Mouse (Mus musculus) heart, embryonic 16.5 days (tissue): ENCODE measurements at regions not wholly inside any gene's neighbourhood (a gene's known extent, or its start where the extent isn't known, plus 50 kb on each side); places are given as distances from the start of the nearest gene placed in this dataset.

Experiments
- ATAC-seq: fragments of 200-750 bp; cut with Nextera tagmentation; replicated peaks from 2 replicates; pipeline ENCODE4 v1.8.0; 2017; ENCODE audit warnings: moderate number of reproducible peaks; ENCODE audit not compliant: insufficient read depth, low FRiP score; ENCODE audit errors: extremely low read depth
- H3K27ac ChIP-seq: fragments of 300-500 bp; sonication (generic); 2 replicates; pipeline ENCODE4 v1.5.1; 2014; ENCODE audit warnings: mild to moderate bottlenecking, low read length, control low read depth, moderate library complexity
- H3K27me3 ChIP-seq: fragments of 300-500 bp; sonication (generic); 2 replicates; pipeline ENCODE4 v1.6.1; 2014; ENCODE audit warnings: low read length, mixed read lengths; ENCODE audit not compliant: control insufficient read depth, insufficient read depth
- H3K36me3 ChIP-seq: fragments of 300-500 bp; sonication (generic); 2 replicates; pipeline ENCODE4 v1.6.1; 2014; ENCODE audit not compliant: control insufficient read depth, insufficient read depth
- H3K4me1 ChIP-seq: fragments of 300-500 bp; sonication (generic); 2 replicates; pipeline ENCODE4 v1.6.1; 2014; ENCODE audit warnings: low read length, mixed read lengths; ENCODE audit not compliant: control insufficient read depth, insufficient read depth
- H3K4me2 ChIP-seq: fragments of 300-500 bp; sonication (generic); 2 replicates; pipeline ENCODE4 v1.6.1; 2014; ENCODE audit warnings: low read depth, mild to moderate bottlenecking, control low read depth, low read length
- H3K4me3 ChIP-seq: fragments of 300-500 bp; sonication (generic); 2 replicates; pipeline ENCODE4 v1.5.1; 2014; ENCODE audit warnings: mild to moderate bottlenecking, control low read depth, low read length
- H3K9ac ChIP-seq: fragments of 300-500 bp; sonication (generic); 2 replicates; pipeline ENCODE4 v1.6.1; 2014; ENCODE audit warnings: low read length, control low read depth
- H3K9me3 ChIP-seq: fragments of 300-500 bp; sonication (generic); replicated peaks from 2 replicates; pipeline ENCODE4 v1.6.1; 2016; ENCODE audit warnings: low read length; ENCODE audit not compliant: control insufficient read depth
- WGBS: fragments of 180-500 bp; shearing (Covaris S2); extraction: QIAGEN DNeasy Blood & Tissue Kit; methylation state at CpG from one replicate; pipeline ENCODE4 v1.1.7; 2014; 5-methylcytosine and 5-hydroxymethylcytosine counted together

DNA sequence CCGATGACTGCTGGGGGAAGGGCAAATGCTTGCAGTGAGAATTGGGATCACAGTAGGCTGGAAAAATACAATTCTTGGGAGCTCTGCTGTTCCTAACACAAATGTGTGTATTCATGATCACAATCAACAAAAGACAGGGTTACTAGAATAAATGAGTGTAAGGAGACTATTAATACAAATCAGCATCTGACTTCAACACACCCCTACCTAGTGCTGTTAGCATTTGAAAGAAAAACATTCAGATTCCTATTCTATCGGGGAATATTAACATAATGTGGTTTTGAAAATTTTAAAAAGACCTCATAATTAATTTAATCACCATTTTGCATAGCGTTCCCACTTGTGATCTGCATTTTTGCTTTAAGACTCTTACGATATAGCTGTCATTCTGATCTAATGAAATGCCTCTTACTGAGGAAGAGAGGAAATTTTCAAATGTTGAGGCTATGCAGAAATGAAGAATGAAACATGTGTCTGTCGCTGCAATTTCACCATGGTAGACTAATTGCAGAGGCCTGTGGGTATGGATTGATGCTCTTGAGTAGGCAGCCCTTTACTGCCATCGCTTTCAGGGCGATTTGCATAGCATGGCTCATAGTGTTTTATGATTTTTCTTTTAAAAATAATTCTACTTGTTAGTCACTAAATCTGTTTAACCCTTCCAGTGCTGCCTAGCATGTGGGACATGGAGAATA is 410.8 kb downstream of the Hsfy2 start:
- H3K9ac ChIP-seq = no peak overlapping the region
- no peaks in the 10 kb centered on the region for H3K27me3 ChIP-seq
- no peak overlapping the region for H3K4me2 ChIP-seq
- H3K4me1 ChIP-seq = no peaks in the 10 kb centered on the region
- no peak overlapping the region for H3K4me3 ChIP-seq
- no peaks in the 10 kb centered on the region for H3K36me3 ChIP-seq
- H3K9me3 ChIP-seq = no peaks in the 10 kb centered on the region
- no peak overlapping the region for H3K27ac ChIP-seq
- no peak for ATAC-seq
- 75% methylated on average over 7 of the region's 7 CpGs for WGBS

DNA sequence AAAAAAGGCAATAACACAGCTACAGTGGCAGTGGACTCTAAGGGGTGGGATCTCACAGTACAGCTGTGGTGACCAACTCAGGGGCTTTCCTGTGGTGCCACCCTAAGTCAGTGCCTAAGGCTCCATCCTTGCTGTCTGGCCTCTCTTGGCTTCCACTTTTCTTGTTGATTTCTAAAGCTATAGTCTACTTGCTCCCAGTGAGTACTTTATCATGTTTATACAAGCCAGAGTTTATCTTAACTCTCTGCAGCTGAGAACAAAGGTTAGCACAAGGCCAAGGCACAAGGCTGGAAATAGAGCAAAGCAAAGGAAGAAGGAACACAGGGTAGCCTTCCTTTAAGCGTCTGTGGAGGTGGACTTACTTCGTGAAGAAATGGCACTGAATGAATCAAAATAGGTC is 417.5 kb downstream of the Hsfy2 start:
- Histone ChIP-seq H3K27me3 (no peaks in the 10 kb centered on the region), H3K27ac (no peak overlapping the region), H3K4me1 (no peaks in the 10 kb centered on the region), H3K4me2 (no peak overlapping the region), H3K9me3 (no peaks in the 10 kb centered on the region), H3K9ac (no peak overlapping the region), H3K36me3 (no peaks in the 10 kb centered on the region), H3K4me3 (no peak overlapping the region)
- WGBS = 39% methylated on average over 2 of the region's 2 CpGs
- ATAC-seq = peak; percentile 49; the same call in 1 of the 2 replicates

GRCm38 (mm10) chr1:56210712-56211371 is 426.4 kb downstream of the Hsfy2 start:
- ATAC-seq = no peak
- Histone ChIP-seq H3K27ac (no peak overlapping the region), H3K4me2 (no peak overlapping the region), H3K9me3 (no peaks in the 10 kb centered on the region), H3K4me1 (no peaks in the 10 kb centered on the region), H3K4me3 (no peak overlapping the region), H3K27me3 (no peaks in the 10 kb centered on the region), H3K9ac (no peak overlapping the region), H3K36me3 (no peaks in the 10 kb centered on the region)
- 74% methylated on average over 13 of the region's 13 CpGs for WGBS

DNA sequence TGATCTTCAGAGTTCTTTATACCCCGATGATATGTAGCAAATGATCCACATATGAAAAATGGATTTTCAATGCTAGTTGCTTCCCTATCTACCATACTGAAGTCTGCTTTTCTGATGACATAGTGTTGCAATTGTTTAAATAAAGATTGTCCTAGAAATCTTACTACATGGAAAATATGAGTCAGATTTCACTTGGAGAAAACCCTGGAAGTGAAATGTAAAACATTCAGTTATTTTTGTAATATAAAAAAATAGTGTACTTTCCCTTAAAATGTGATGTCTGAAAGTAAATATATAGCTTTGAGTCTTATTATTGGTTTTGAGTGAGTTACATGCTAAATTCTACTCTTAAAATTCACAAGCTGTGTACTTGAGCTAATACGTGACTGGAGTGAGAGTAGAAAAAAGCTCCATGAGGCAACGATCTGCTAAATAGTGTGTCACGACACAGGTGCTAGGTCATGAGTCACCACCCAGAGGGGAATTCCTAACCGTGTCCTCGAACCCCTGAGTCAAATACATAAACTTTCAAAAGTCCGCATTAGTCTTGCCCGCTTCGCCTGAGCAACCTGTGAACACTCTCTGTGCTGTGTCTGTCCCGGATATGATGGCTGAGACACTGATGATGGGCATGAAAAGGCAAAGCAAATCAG is 430.5 kb downstream of the Hsfy2 start:
- Histone ChIP-seq H3K4me3 (no peak overlapping the region), H3K27me3 (no peaks in the 10 kb centered on the region), H3K9me3 (no peaks in the 10 kb centered on the region), H3K9ac (no peak overlapping the region), H3K4me1 (no peaks in the 10 kb centered on the region), H3K27ac (no peak overlapping the region), H3K36me3 (no peaks in the 10 kb centered on the region), H3K4me2 (no peak overlapping the region)
- WGBS = 86% methylated on average over 10 of the region's 10 CpGs
- ATAC-seq = no peak

DNA sequence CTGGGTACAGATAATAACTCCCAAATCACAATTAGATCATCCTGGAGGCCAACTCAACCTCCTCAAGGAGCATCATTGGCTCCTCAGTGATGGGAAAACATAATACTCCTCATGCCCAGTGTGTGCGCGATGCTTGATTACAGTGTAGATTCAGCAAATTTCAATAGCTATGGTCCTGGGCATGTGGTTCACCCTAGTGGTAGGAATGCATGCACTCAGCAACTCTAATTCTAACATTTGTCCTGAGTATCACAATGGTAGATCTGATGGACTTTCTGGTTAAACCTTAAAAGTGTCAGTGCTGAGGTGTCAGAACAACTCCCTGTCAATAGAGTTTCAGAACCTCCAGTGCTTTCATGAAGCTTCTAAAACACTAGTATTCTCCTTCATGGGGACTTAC is 442.0 kb downstream of the Hsfy2 start:
- Histone ChIP-seq H3K36me3 (no peaks in the 10 kb centered on the region), H3K9ac (no peak overlapping the region), H3K27me3 (no peaks in the 10 kb centered on the region), H3K27ac (no peak overlapping the region), H3K4me2 (no peak overlapping the region), H3K4me1 (no peaks in the 10 kb centered on the region), H3K9me3 (no peaks in the 10 kb centered on the region), H3K4me3 (no peak overlapping the region)
- ATAC-seq = no peak
- 93% methylated on average over 2 of the region's 2 CpGs for WGBS

DNA sequence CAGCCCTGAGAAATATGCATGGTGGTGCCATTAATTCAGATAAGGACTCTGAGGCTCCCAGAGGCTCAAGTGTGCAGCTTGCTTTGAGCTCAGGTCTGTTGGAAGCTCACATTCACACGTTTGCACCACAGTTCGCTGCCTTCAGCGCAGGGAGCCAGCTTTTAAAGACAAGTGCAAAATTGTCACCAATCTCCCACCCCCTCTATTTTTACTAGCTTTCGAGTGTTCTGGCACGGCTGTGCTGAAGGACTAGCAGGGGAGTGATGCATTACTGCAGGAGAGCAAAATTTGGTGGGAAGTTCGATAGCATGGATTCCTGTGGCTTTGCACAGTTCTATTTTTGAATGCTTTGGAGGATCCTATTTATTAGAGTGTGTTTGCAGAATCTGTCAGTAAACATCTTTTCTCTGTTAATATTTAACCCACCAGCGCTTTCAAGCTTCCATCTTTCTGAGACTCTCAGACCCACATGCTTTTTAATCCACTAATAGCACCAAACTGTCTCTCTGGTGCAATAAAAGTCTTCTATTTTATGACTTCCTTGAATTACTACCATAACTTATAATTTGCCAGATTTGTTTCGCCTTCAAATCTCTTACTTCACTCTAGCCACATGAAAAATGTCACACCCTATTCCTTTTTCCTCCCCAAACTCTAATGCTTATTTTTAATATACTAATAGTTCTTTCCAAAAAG is 453.6 kb downstream of the Hsfy2 start:
- H3K36me3 ChIP-seq = no peaks in the 10 kb centered on the region
- H3K4me2 ChIP-seq = 0 out of 2 replicates have a peak overlapping the region, but pooled peaks have one; percentile 32
- no peak; the same call in 1 of the 2 replicates for ATAC-seq
- no peak overlapping the region for H3K27ac ChIP-seq
- no peak overlapping the region for H3K4me3 ChIP-seq
- no peaks in the 10 kb centered on the region for H3K27me3 ChIP-seq
- H3K4me1 ChIP-seq = no peaks in the 10 kb centered on the region
- no peaks in the 10 kb centered on the region for H3K9me3 ChIP-seq
- H3K9ac ChIP-seq = no peak overlapping the region
- WGBS = 45% methylated on average over 8 of the region's 8 CpGs

DNA sequence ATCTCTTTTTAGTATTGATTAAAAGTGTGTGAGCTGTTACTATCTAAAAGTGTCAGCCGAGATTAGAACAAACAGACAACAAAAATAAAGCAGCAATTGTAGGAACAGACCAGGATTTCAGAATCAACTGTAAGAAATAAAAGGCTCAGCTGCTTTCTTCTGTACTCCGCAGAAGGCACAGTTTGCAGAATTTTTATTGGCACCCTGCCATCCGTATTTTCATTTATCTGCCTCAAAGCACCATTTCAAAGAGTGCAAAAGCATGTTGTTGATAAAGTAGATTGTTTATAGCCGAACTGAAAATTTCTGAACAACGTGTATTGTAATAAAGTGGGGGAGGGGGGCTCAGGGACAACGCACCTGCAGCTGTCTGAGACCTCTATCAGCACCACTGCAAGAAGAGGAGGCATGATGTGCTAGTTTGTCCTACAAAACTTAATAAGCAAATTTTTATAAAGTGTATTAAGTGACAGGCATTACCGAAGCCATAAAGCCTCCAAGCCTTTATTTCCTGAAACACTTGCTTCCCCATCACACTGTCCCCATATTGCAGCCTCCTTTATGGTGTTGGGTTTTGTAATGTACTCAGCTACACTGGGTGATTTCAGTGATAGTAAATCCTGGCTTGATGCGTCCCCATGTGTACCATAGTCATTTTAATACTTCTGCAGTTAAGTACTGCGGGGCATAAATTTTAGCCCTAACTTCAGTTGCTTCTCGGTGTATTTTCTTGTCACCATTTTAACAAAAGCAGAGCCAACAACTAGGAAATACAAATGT is 457.8 kb downstream of the Hsfy2 start:
- Histone ChIP-seq H3K36me3 (no peaks in the 10 kb centered on the region), H3K27me3 (no peaks in the 10 kb centered on the region), H3K4me2 (no peak overlapping the region), H3K9me3 (peaks cover 2% of the 10 kb centered on the region; the same call in 1 of the 2 replicates), H3K9ac (no peak overlapping the region), H3K4me3 (no peak overlapping the region), H3K27ac (no peak overlapping the region), H3K4me1 (no peaks in the 10 kb centered on the region)
- ATAC-seq = no peak
- 65% methylated on average over 10 of the region's 10 CpGs for WGBS

DNA sequence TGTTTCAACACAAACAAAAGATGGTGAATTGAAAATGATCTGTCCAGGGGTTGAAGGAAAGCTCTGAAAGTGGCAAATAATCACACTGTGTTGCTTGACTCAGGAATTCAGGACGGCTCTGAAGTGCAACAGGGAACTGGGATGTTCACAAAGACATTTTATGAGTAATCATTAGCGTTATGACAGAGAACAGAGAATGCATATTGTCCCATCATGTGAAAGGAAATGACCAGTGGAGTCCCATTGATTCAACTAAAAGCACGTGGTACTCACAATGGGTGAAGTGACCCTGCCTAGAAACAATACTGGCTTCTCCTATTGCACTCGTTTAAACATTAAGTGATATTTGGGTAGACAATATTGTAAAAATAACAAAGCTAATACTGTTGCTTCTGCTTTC is 466.1 kb downstream of the Hsfy2 start:
- no peak for ATAC-seq
- 62% methylated on average over 4 of the region's 4 CpGs for WGBS
- Histone ChIP-seq H3K9ac (no peak overlapping the region), H3K9me3 (peaks cover 2% of the 10 kb centered on the region; the same call in 1 of the 2 replicates), H3K4me3 (no peak overlapping the region), H3K4me2 (no peak overlapping the region), H3K27me3 (no peaks in the 10 kb centered on the region), H3K36me3 (no peaks in the 10 kb centered on the region), H3K27ac (no peak overlapping the region), H3K4me1 (no peaks in the 10 kb centered on the region)
